Mouse (Mus musculus) spleen, postnatal 10 days (tissue): ENCODE measurements around the gene Gcg.

Experiments used
- DNase-seq, 2 experiments: peaks; one replicate each; pipeline ENCODE4 v3.0.0; 2021 to 2022; ENCODE audit warnings: low spot score in 2 of 2

The Gcg gene

GRCm38 (mm10) chr2:62483550-62483949, at the start of gene Gcg:
Gene Gcg (minus strand): TSS chr2:62483650.
- no peak for DNase-seq

- no peak for DNase-seq
These were observed 47.6 kb upstream of the Gcg start for GRCm38 (mm10) chr2:62531065-62531464.

GRCm38 (mm10) chr2:62526399-62526798, 42.9 kb upstream of the Gcg start:
- no peak for DNase-seq

GRCm38 (mm10) chr2:62517790-62518189, 34.3 kb upstream of the Gcg start:
- no peak for DNase-seq

GRCm38 (mm10) chr2:62514477-62514876, 31.0 kb upstream of the Gcg start:
- DNase-seq: no peak

GRCm38 (mm10) chr2:62513477-62513876, 30.0 kb upstream of the Gcg start:
- DNase-seq: no peak

GRCm38 (mm10) chr2:62507130-62507529, 23.7 kb upstream of the Gcg start:
- no peak for DNase-seq

GRCm38 (mm10) chr2:62506441-62506840, 23.0 kb upstream of the Gcg start:
- DNase-seq: no peak

GRCm38 (mm10) chr2:62504269-62504796, 20.9 kb upstream of the Gcg start:
- no peak for DNase-seq

GRCm38 (mm10) chr2:62503326-62503725, 19.9 kb upstream of the Gcg start:
- no peak for DNase-seq

- no peak for DNase-seq
These were observed 19.1 kb upstream of the Gcg start for GRCm38 (mm10) chr2:62502516-62502915.

- DNase-seq: no peak
These were observed 15.4 kb upstream of the Gcg start for GRCm38 (mm10) chr2:62498821-62499220.

- DNase-seq: no peak
These were observed 14.6 kb upstream of the Gcg start for GRCm38 (mm10) chr2:62498086-62498485.

GRCm38 (mm10) chr2:62497333-62498002, 14.0 kb upstream of the Gcg start:
- no peak for DNase-seq

GRCm38 (mm10) chr2:62495407-62495806, 12.0 kb upstream of the Gcg start:
- no peak for DNase-seq

GRCm38 (mm10) chr2:62489832-62490231, 6.4 kb upstream of the Gcg start:
- DNase-seq: no peak

GRCm38 (mm10) chr2:62484906-62485305, 1.5 kb upstream of the Gcg start:
- no peak for DNase-seq

- DNase-seq: no peak
These were observed 2.9 kb downstream of the Gcg start for GRCm38 (mm10) chr2:62480285-62481198.

- DNase-seq: no peak
These were observed 13.9 kb downstream of the Gcg start for GRCm38 (mm10) chr2:62469551-62469950.

GRCm38 (mm10) chr2:62463287-62463686, 20.2 kb downstream of the Gcg start:
- DNase-seq: no peak

GRCm38 (mm10) chr2:62462174-62462573, 21.3 kb downstream of the Gcg start:
- no peak for DNase-seq

- DNase-seq: no peak
These were observed 22.5 kb downstream of the Gcg start for GRCm38 (mm10) chr2:62460815-62461450.
